Mouse (Mus musculus) myocyte (in vitro differentiated cells): ENCODE measurements around the gene Igsf23.

Experiments used
- E2F4 ChIP-seq: IDR thresholded peaks from one replicate; pipeline ENCODE4 v1.6.1; 2011; ENCODE audit warnings: mild to moderate bottlenecking, control low read depth, moderate library complexity; ENCODE audit not compliant: insufficient read depth
- MAX ChIP-seq: IDR thresholded peaks from one replicate; pipeline ENCODE4 v1.6.1; 2011; ENCODE audit warnings: low read depth, mild to moderate bottlenecking, control low read depth
- MYOD1 ChIP-seq, 3 experiments: IDR thresholded peaks; one replicate each; pipeline ENCODE4 v1.6.1; 2011; ENCODE audit warnings: control low read depth in 2 of 3, low read depth in 2 of 3, mild to moderate bottlenecking in 2 of 3, moderate library complexity in 1 of 3; ENCODE audit not compliant: insufficient read length in 2 of 3, control insufficient read depth in 1 of 3
- MYOG ChIP-seq, 3 experiments: IDR thresholded peaks; one replicate each; pipeline ENCODE4 v1.6.1; 2011; ENCODE audit warnings: control low read depth in 2 of 3, low read depth in 2 of 3, mild to moderate bottlenecking in 2 of 3; ENCODE audit not compliant: insufficient read length in 2 of 3, control insufficient read depth in 1 of 3, insufficient read depth in 1 of 3
- POLR2A ChIP-seq: IDR thresholded peaks from one replicate; pipeline ENCODE4 v1.6.1; 2011; ENCODE audit warnings: low read depth, mild to moderate bottlenecking, control low read depth, moderate library complexity; ENCODE audit not compliant: insufficient read length
- POLR2AphosphoS2 ChIP-seq: IDR thresholded peaks from one replicate; pipeline ENCODE4 v1.6.1; 2011; ENCODE audit warnings: low read depth, control low read depth; ENCODE audit not compliant: insufficient read length
- SRF ChIP-seq: IDR thresholded peaks from one replicate; pipeline ENCODE4 v1.6.1; 2011; ENCODE audit warnings: low read depth; ENCODE audit not compliant: control insufficient read depth, insufficient read length
- TCF12 ChIP-seq: IDR thresholded peaks from one replicate; pipeline ENCODE4 v1.6.1; 2011; ENCODE audit warnings: mild to moderate bottlenecking, control low read depth; ENCODE audit not compliant: poor library complexity, insufficient read depth, severe bottlenecking
- USF1 ChIP-seq: IDR thresholded peaks from one replicate; pipeline ENCODE4 v1.6.1; 2011; ENCODE audit warnings: low read depth, mild to moderate bottlenecking, control low read depth, moderate library complexity

DNA sequence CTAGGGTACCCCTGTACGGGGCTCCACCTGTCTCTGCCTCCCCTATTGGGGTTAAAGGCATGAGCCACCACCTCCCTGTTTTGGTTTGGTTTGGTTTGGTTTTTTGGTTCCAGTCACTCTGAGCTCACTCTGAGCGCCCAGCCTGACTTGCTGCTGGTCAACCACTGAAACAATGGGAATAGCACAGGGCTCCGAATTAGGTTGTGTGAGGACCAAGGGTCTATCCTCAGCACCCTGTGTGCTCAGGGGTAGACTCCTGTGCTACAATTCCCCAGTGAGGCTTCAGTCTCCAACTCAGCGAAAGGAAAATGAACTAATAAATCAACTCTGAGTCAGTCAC, 30.4 kb downstream of the Igsf23 start:
- no peak for TF ChIP-seq E2F4
- TF ChIP-seq POLR2A, result no peak
- TF ChIP-seq MYOG (IDR thresholded peaks at IDR 0.05; ENCODE audit: control insufficient read depth in 1 of 3, insufficient read depth in 1 of 3, insufficient read length in 2 of 3, low read depth in 2 of 3), result no peak
- no peak for TF ChIP-seq USF1
- TF ChIP-seq SRF, result no peak
- no peak for TF ChIP-seq MYOD1 (IDR thresholded peaks at IDR 0.05; ENCODE audit: control insufficient read depth in 1 of 3, insufficient read length in 2 of 3, low read depth in 2 of 3)
- TF ChIP-seq MAX, result no peak
- TF ChIP-seq TCF12, result no peak
- TF ChIP-seq POLR2AphosphoS2, result no peak
